Mouse (Mus musculus) ES-Bruce4 (cell line): ENCODE measurements around the gene Snx29.

ENCODE experiments used
- CTCF ChIP-seq: IDR thresholded peaks from one replicate; pipeline ENCODE4 v1.8.1; 2011; ENCODE audit warnings: low read depth, low read length
- EP300 ChIP-seq: IDR thresholded peaks from 2 replicates; pipeline ENCODE4 v1.6.1; 2011; ENCODE audit warnings: low read depth, low read length; ENCODE audit not compliant: insufficient read depth
- POLR2A ChIP-seq: IDR thresholded peaks from one replicate; pipeline ENCODE4 v1.8.1; 2011; ENCODE audit warnings: low read length; ENCODE audit not compliant: insufficient read depth

- TF ChIP-seq POLR2A (no peak), CTCF (no peak), EP300 (no peak)
Observed at GRCm38 (mm10) chr16:11422165-11422564, 99.5 kb downstream of the Snx29 start.
